Mouse (Mus musculus) testis, adult 2 months (tissue): ENCODE measurements around the gene Gm29666. TPM values are rescaled to one million over a fixed set of nuclear protein-coding genes. Genes with fewer than 3 reads are reported as not detected.

Source experiments
- H3K27ac ChIP-seq: fragments of 200-500 bp; 2 replicates; pipeline ENCODE4 v1.5.1; 2012; ENCODE audit warnings: low read depth, low read length; ENCODE audit not compliant: control insufficient read depth, insufficient read depth
- H3K27me3 ChIP-seq: fragments of 200-500 bp; 2 replicates; pipeline ENCODE4 v1.6.1; 2012; ENCODE audit warnings: mild to moderate bottlenecking, low read length, moderate library complexity; ENCODE audit not compliant: control insufficient read depth, insufficient read depth
- H3K36me3 ChIP-seq: fragments of 200-500 bp; 2 replicates; pipeline ENCODE4 v1.6.1; 2012; ENCODE audit warnings: mild to moderate bottlenecking, low read length; ENCODE audit not compliant: control insufficient read depth, insufficient read depth
- H3K4me1 ChIP-seq: fragments of 200-500 bp; 2 replicates; pipeline ENCODE4 v1.6.1; 2012; ENCODE audit warnings: low read length; ENCODE audit not compliant: control insufficient read depth, insufficient read depth
- H3K4me3 ChIP-seq: fragments of 200-500 bp; 2 replicates; pipeline ENCODE4 v1.5.1; 2012; ENCODE audit warnings: low read depth, mild to moderate bottlenecking, low read length, moderate library complexity, mixed read lengths; ENCODE audit not compliant: control insufficient read depth
- CTCF ChIP-seq: fragments of 200-500 bp; IDR thresholded peaks from 2 replicates; pipeline ENCODE4 v1.5.1; 2012; ENCODE audit warnings: low read depth, mild to moderate bottlenecking, inconsistent platforms, low read length, moderate library complexity; ENCODE audit not compliant: control insufficient read depth, insufficient read depth, insufficient replicate concordance
- POLR2A ChIP-seq: fragments of 200-500 bp; IDR thresholded peaks from 2 replicates; pipeline ENCODE4 v1.6.1; 2012; ENCODE audit warnings: low read depth, mild to moderate bottlenecking, inconsistent platforms, low read length, moderate library complexity; ENCODE audit not compliant: control insufficient read depth
- polyA plus RNA-seq: library from polyadenylated mRNA; depleted of rRNA; stranded (reverse); fragments of >200 nt; gene quantifications from 2 replicates; pipeline ENCODE4 v1.2.3, GENCODE M21; 2012; rRNA removed

Gm29666 gene
- polyA plus RNA-seq, 1 experiment = 1.0 TPM

- Histone ChIP-seq H3K27me3 (no peaks in the 10 kb centered on the region), H3K36me3 (no peaks in the 10 kb centered on the region), H3K4me3 (no peak overlapping the region), H3K4me1 (peaks cover under 1% of the 10 kb centered on the region; the same call in 1 of the 2 replicates), H3K27ac (no peak overlapping the region)
- TF ChIP-seq CTCF = no peak
- no peak for TF ChIP-seq POLR2A
Measured at GRCm38 (mm10) chr15:84877029-84877815, 42.6 kb downstream of the Gm29666 start.

GRCm38 (mm10) chr15:84873867-84874266 is 46.0 kb downstream of the Gm29666 start:
- TF ChIP-seq CTCF (no peak), POLR2A (no peak)
- H3K27me3 ChIP-seq = no peaks in the 10 kb centered on the region
- no peaks in the 10 kb centered on the region for H3K4me1 ChIP-seq
- no peak overlapping the region for H3K27ac ChIP-seq
- H3K4me3 ChIP-seq = no peak overlapping the region
- no peaks in the 10 kb centered on the region for H3K36me3 ChIP-seq

- TF ChIP-seq CTCF (no peak), POLR2A (no peak)
- Histone ChIP-seq H3K4me1 (no peaks in the 10 kb centered on the region), H3K27ac (no peak overlapping the region), H3K36me3 (no peaks in the 10 kb centered on the region), H3K27me3 (no peaks in the 10 kb centered on the region), H3K4me3 (no peak overlapping the region)
Measured at GRCm38 (mm10) chr15:84873079-84873478, 46.8 kb downstream of the Gm29666 start.

GRCm38 (mm10) chr15:84871802-84872201 is 48.0 kb downstream of the Gm29666 start:
- H3K27me3 ChIP-seq = no peaks in the 10 kb centered on the region
- no peak for TF ChIP-seq POLR2A
- TF ChIP-seq CTCF = no peak
- no peaks in the 10 kb centered on the region for H3K4me1 ChIP-seq
- no peaks in the 10 kb centered on the region for H3K36me3 ChIP-seq
- no peak overlapping the region for H3K27ac ChIP-seq
- no peak overlapping the region for H3K4me3 ChIP-seq

- no peak overlapping the region for H3K4me3 ChIP-seq
- H3K27ac ChIP-seq = no peak overlapping the region
- H3K27me3 ChIP-seq = no peaks in the 10 kb centered on the region
- no peaks in the 10 kb centered on the region for H3K36me3 ChIP-seq
- no peaks in the 10 kb centered on the region for H3K4me1 ChIP-seq
- TF ChIP-seq POLR2A = no peak
- TF ChIP-seq CTCF = no peak
Measured at GRCm38 (mm10) chr15:84861911-84862310, 57.9 kb downstream of the Gm29666 start.

Other genes with a start within 250 kb of the Gm29666 start
- 3.1 and 3.7 TPM in 2 replicates for gene Arhgap8, start 200.0 kb downstream of the Gm29666 start, polyA plus RNA-seq
- 4.4 and 5.6 TPM in 2 replicates for gene Phf21b, start 64.0 kb downstream of the Gm29666 start, polyA plus RNA-seq
- gene Nup50, start 3.4 kb upstream of the Gm29666 start, polyA plus RNA-seq = 27.3 and 28.1 TPM in 2 replicates
- gene 5031439G07Rik, start 68.5 kb upstream of the Gm29666 start, polyA plus RNA-seq = 29.2 and 36.8 TPM in 2 replicates
- 1.1 and 1.2 TPM in 2 replicates for gene Upk3a, start 97.1 kb upstream of the Gm29666 start, polyA plus RNA-seq
- 54.2 and 55.9 TPM in 2 replicates for gene Fam118a, start 108.9 kb upstream of the Gm29666 start, polyA plus RNA-seq
- gene Smc1b, start 211.9 kb upstream of the Gm29666 start, polyA plus RNA-seq = 22.2 and 25.1 TPM in 2 replicates
- gene Ribc2, start 212.0 kb upstream of the Gm29666 start, polyA plus RNA-seq = 29.6 and 31.0 TPM in 2 replicates